Mouse (Mus musculus) liver, embryonic 11.5 days (tissue): ENCODE measurements around the gene Eng. TPM values are rescaled to one million over a fixed set of nuclear protein-coding genes. Genes with fewer than 3 reads are reported as not detected.
A peak's percentile ranks its signal among the peaks of the same experiment; 100 is the strongest.

Experiments used
- ATAC-seq: fragments of 200-750 bp; cut with Nextera tagmentation; replicated peaks from 2 replicates; pipeline ENCODE4 v1.8.0; 2017; ENCODE audit warnings: moderate number of reproducible peaks, mild to moderate bottlenecking, moderate TSS enrichment, moderate library complexity; ENCODE audit not compliant: low FRiP score
- DNase-seq: peaks from one replicate; pipeline ENCODE4 v3.0.0-alpha.2; 2017; ENCODE audit warnings: low spot score
- H3K27ac ChIP-seq: fragments of 300-500 bp; sonication (generic); 2 replicates; pipeline ENCODE4 v1.5.1; 2014; ENCODE audit warnings: mild to moderate bottlenecking, low read depth, low read length, control low read depth
- H3K27me3 ChIP-seq: fragments of 300-500 bp; sonication (generic); replicated peaks from 2 replicates; pipeline ENCODE4 v1.6.1; 2014; ENCODE audit warnings: low read length, mixed read lengths; ENCODE audit not compliant: control insufficient read depth, insufficient read depth
- H3K36me3 ChIP-seq: fragments of 300-500 bp; sonication (generic); 2 replicates; pipeline ENCODE4 v1.6.1; 2014; ENCODE audit warnings: mild to moderate bottlenecking, low read length, moderate library complexity, mixed read lengths; ENCODE audit not compliant: control insufficient read depth, insufficient read depth
- H3K4me1 ChIP-seq: fragments of 300-500 bp; sonication (generic); replicated peaks from 2 replicates; pipeline ENCODE4 v1.6.1; 2014; ENCODE audit warnings: low read length, mixed read lengths; ENCODE audit not compliant: control insufficient read depth, insufficient read depth
- H3K4me2 ChIP-seq: fragments of 300-500 bp; sonication (generic); 2 replicates; pipeline ENCODE4 v1.6.1; 2014; ENCODE audit warnings: mild to moderate bottlenecking, control low read depth, moderate library complexity
- H3K4me3 ChIP-seq: fragments of 300-500 bp; sonication (generic); 2 replicates; pipeline ENCODE4 v1.5.1; 2014; ENCODE audit warnings: low read depth, low read length, control low read depth
- H3K9ac ChIP-seq: fragments of 300-500 bp; sonication (generic); 2 replicates; pipeline ENCODE4 v1.6.1; 2014; ENCODE audit warnings: low read depth, low read length, control low read depth
- H3K9me3 ChIP-seq: fragments of 300-500 bp; sonication (generic); 2 replicates; pipeline ENCODE4 v1.6.1; 2016; ENCODE audit warnings: low read length, inconsistent platforms, mixed read lengths; ENCODE audit not compliant: control insufficient read depth
- WGBS: fragments of 180-500 bp; shearing (Covaris S2); extraction: QIAGEN DNeasy Blood & Tissue Kit; methylation state at CpG from one replicate; pipeline ENCODE4 v1.1.7; 2014; 5-methylcytosine and 5-hydroxymethylcytosine counted together
- polyA plus RNA-seq: library from polyadenylated mRNA; unstranded; fragments of >200 nt; fragmentation: Nextera tagmentation; extraction: Ambion mirVana; gene quantifications from 2 replicates; pipeline ENCODE4 v1.2.1, GENCODE M21; 2014

Gene Eng
- polyA plus RNA-seq, 1 experiment from 2014 or later = 39.2 TPM

DNA sequence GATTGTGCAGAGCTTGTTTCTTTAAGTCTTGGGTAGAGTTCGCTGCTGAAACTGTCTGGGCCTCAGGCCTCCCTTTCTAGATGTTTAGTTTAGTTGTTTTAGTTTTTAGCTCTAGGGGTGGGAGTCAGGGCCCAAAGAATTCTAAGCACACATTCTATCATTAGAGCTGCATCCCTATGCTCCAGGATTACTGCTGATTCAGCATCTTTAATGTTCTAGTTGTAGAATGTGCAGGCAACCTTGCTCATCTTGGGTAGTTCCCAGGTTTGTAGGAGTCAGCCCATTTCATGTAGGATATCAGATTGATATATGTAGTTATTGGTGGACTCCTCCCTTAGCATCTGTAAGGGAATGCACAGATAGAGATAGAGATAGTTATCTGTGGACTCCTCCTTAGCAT lies 29.3 kb upstream of the Eng start:
- peaks cover 41% of the 10 kb centered on the region for H3K36me3 ChIP-seq
- no peak overlapping the region for H3K4me3 ChIP-seq
- DNase-seq (no peak), ATAC-seq (no peak)
- 90% methylated on average over 1 of the region's 1 CpGs for WGBS
- H3K4me1 ChIP-seq = peaks cover 29% of the 10 kb centered on the region
- no peak overlapping the region for H3K9ac ChIP-seq
- no peaks in the 10 kb centered on the region for H3K9me3 ChIP-seq
- H3K4me2 ChIP-seq = no peak overlapping the region; the same call in 1 of the 2 replicates
- H3K27ac ChIP-seq = no peak overlapping the region
- no peaks in the 10 kb centered on the region for H3K27me3 ChIP-seq

DNA sequence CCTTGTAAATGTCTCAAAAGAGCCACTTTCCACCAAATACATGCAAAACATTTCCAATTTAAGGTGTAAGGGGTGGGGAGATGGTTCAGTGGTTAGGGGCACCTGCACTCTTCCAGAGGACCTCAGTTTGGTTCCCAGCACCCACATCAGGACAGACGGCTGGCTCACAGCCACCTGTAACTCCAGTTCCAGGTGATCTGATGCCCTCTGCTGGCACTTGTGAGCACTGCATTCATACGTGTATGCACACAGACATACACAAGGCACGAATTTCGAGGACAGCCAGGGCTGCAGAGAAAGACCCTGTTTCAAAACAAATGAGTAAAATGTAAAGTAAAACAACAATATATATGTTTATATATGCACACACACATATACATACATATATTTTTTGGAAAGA lies 28.8 kb upstream of the Eng start:
- ATAC-seq (no peak), DNase-seq (no peak)
- H3K4me1 ChIP-seq = peaks cover 29% of the 10 kb centered on the region
- 95% methylated on average over 4 of the region's 4 CpGs for WGBS
- H3K4me2 ChIP-seq = no peak overlapping the region
- no peaks in the 10 kb centered on the region for H3K9me3 ChIP-seq
- H3K27ac ChIP-seq = no peak overlapping the region
- H3K36me3 ChIP-seq = peaks cover 41% of the 10 kb centered on the region
- H3K27me3 ChIP-seq = no peaks in the 10 kb centered on the region
- H3K9ac ChIP-seq = no peak overlapping the region
- H3K4me3 ChIP-seq = no peak overlapping the region

DNA sequence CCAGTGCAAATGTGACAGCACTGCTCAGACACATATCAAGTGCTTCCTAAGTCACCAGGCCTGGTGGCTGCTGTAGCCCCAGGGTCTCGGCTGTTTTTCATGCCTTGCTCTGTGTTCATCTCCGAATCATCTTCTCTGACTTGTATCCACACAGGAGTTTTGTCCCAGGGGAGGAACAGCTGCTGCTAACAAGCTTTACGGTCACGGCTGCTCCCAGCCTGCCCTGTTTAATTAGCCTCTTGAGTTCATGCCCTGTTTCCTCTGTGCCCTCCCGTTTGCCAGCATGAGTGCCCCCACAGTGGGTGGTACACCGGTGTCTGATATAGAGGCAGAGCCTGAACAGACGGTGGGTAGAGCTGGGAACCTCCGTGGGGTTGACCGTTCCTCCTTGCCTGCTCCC lies 28.3 kb upstream of the Eng start:
- Histone ChIP-seq H3K4me2 (no peak overlapping the region), H3K9me3 (no peaks in the 10 kb centered on the region), H3K36me3 (peaks cover 39% of the 10 kb centered on the region), H3K4me3 (no peak overlapping the region), H3K9ac (no peak overlapping the region), H3K27me3 (no peaks in the 10 kb centered on the region), H3K27ac (no peak overlapping the region), H3K4me1 (peaks cover 29% of the 10 kb centered on the region)
- 89% methylated on average over 9 of the region's 9 CpGs for WGBS
- DNase-seq (no peak), ATAC-seq (no peak)

DNA sequence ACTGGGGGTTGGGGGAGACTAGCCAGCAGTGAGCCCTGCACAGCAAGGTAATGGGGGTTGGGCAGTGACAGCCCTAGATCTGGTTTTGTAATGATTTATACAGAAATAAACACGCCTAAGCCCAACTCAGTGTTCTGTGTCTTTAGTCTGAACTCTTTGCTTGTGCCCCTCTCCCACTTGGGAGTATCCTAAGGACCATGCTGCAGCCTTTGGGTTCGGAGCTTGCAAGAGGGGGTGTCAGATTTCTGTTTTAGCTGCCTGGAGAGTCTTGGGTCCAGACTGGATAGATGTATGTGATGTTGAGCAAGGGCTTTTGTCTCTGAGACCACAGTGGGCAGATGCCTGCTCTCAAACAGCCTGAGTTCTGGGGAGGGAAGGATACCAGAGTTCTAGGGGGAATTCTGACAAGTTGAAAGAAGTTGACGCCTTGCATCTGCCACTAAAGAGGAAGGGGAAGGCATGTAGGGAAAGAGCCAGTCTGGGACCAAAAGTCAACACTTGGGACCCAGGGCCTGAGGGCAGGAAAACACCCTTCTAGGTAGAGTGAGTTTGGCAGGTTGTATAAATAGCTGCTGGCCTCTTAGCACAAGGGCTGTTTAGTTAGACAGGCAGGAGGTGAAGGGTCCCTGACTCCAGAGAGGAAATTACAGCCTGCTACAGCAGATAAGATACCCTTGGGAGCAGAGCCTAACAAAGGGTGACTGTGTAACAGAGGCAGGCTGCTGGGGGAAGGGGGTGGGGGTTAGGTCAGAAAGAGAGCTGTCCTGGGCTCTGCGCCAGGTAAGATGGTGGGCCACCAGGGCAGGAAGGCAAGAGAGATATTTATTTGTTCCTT lies 25.5 kb upstream of the Eng start:
- DNase-seq = no peak
- 0 out of 2 replicates have a peak overlapping the region, but pooled peaks have one; percentile 5 for H3K9ac ChIP-seq
- peak; percentile 65; the same call in 1 of the 2 replicates for ATAC-seq
- 34% methylated on average over 4 of the region's 4 CpGs for WGBS
- 0 out of 2 replicates have a peak overlapping the region, but pooled peaks have one; percentile 13 for H3K4me2 ChIP-seq
- peaks cover 45% of the 10 kb centered on the region for H3K4me1 ChIP-seq
- H3K4me3 ChIP-seq = no peak overlapping the region
- H3K9me3 ChIP-seq = no peaks in the 10 kb centered on the region
- H3K27ac ChIP-seq = peak overlapping the region; percentile 64
- H3K27me3 ChIP-seq = no peaks in the 10 kb centered on the region
- peaks cover 26% of the 10 kb centered on the region for H3K36me3 ChIP-seq

DNA sequence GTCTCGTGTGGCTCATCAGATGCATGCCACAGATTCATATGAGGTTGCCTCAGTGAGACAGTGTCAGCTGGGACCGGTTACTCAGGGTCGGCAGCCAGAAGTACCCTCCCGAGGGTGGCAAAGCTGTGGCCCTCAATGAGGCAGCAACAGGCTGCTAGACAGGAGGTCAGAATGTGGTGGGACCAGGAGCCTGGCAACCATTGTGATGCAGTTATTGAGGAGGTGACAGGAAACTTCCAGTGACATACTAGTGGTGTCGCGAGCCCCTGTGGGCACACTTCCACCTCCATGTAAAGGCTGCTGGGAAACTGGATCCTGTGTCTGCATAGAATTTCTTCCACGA lies 24.9 kb upstream of the Eng start, which contains the start of gene Ak1:
Gene Ak1, plus strand, starts transcription at position 242 of the 343 bp plus-strand sequence.
- Histone ChIP-seq H3K4me3 (no peak within 1 kb of the TSS), H3K27ac (peak within 1 kb of the TSS; percentile 64), H3K9me3 (no peaks in the 10 kb centered on the region), H3K36me3 (peaks cover 23% of the 10 kb centered on the region), H3K4me1 (peaks cover 46% of the 10 kb centered on the region), H3K27me3 (no peaks in the 10 kb centered on the region), H3K4me2 (0 out of 2 replicates have a peak within 1 kb of the TSS, but pooled peaks have one; percentile 23), H3K9ac (0 out of 2 replicates have a peak within 1 kb of the TSS, but pooled peaks have one; percentile 5)
- DNase-seq (no peak), ATAC-seq (no peak)
- 47% methylated on average over 7 of the region's 7 CpGs for WGBS

DNA sequence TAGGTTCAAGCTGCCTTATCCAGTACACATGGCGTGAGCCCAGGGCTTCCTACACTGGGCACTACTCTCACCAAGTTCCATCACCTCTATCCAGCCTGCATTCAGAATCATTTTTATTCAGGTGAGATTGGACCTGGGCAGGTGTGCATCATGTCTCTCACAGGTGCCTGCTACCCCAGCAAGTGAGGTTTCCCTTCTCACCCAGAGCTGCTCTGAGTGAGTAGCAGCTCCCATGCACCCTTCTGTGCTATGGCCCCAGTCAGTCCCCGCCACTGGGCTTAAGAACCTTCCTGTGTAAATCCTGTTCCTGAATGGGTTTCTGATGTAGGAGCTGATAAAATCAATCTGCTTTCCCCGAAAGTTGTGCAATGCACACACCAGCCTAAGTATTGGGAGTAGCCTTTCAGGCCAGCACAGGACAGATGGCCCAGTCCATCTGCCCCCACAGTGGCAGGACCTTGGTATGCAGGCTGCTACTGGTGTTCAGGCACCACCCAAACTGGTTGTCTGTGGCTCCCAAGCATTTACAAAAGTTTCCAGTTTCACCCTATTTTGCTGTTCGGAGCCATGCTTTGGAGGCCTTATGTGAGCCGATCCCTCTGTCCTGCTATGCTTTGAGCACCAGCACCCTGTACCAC lies 22.2 kb upstream of the Eng start:
- H3K4me1 ChIP-seq = peaks cover 50% of the 10 kb centered on the region
- H3K9ac ChIP-seq = no peak overlapping the region
- no peaks in the 10 kb centered on the region for H3K27me3 ChIP-seq
- DNase-seq (no peak), ATAC-seq (no peak)
- H3K36me3 ChIP-seq = peaks cover 2% of the 10 kb centered on the region; the same call in 1 of the 2 replicates
- 69% methylated on average over 5 of the region's 5 CpGs for WGBS
- H3K27ac ChIP-seq = no peak overlapping the region
- H3K9me3 ChIP-seq = no peaks in the 10 kb centered on the region
- H3K4me2 ChIP-seq = no peak overlapping the region
- H3K4me3 ChIP-seq = no peak overlapping the region

DNA sequence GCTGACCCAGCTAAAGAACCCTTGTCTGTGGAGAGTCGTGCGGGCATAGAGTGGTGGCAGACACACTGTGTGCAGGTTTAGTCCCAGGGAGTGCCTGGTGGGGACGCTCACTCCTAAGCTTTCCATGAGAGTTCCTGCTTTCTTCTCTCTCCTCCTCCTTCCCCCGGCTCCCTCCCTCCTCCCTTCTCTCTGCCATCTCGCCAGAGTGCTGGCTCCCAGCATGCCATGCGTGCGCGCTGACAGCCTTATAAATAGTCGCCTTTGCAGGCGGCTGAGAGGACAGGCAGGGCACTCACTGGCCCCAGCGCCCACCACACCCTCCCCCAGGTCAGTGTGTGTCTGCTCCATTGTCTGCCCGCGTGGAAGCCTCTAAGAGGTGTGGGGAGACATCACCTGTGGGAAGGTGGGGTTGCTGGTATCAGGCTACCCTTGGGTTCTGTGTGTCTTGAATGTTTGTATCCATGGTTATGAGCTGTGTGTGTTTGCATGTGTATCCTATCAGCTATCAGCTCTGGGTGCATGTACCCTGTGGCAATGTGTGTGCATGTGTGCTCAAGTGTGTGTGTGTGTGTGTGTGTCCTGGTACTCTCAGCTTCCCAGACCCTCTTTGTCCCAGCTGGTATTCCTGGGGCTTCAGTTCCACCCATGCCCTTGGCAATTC lies 21.1 kb upstream of the Eng start:
- peak; percentile 30; the same call in 1 of the 2 replicates for ATAC-seq
- peak overlapping the region; percentile 43; the same call in 1 of the 2 replicates for H3K27ac ChIP-seq
- peak overlapping the region; percentile 26 for H3K4me3 ChIP-seq
- peaks cover 41% of the 10 kb centered on the region for H3K4me1 ChIP-seq
- DNase-seq = peak; percentile 65
- no peaks in the 10 kb centered on the region for H3K36me3 ChIP-seq
- H3K27me3 ChIP-seq = no peaks in the 10 kb centered on the region
- no peaks in the 10 kb centered on the region for H3K9me3 ChIP-seq
- H3K4me2 ChIP-seq = peak overlapping the region; percentile 55
- peak overlapping the region; percentile 53 for H3K9ac ChIP-seq
- 6% methylated on average over 13 of the region's 13 CpGs for WGBS

DNA sequence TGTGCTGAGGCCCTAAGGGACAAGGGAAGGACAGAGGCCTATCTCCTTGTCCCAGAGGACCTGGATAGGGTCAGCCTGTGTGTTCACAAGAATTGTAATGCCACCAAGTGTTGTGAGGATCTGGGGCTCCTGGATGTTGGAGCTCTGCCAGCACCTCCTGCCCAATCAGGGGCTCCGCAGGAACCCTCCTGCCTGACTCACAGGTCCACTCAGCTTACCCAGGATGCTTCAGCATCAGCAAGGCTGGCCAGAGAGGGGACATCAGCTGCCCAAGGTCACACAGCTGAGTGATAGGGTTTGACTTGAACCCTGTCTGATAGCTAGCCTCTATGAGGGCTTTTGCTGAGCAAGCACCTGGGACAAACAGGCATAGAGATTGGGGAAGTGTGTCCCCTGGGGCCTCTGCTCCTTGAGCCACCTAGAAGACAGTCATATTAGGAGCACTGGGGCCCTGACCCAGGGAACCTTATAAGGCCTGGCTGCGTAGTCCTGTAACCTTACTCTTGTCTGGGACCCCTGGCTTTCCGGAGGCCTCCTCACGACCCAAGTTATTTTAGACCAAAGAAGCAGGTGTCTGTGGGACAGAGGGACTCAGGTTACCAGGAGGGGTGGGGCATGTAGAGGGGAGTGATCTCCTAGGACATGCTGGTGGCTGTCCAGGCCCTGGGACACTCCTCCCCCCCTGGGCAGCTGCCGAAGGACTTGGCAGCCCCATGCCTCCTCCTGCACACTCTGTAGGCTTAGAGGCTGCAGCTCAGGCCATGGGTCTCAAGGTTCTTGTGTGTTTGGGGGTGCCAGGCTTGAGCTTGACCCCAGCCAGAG lies 20.3 kb upstream of the Eng start:
- no peaks in the 10 kb centered on the region for H3K36me3 ChIP-seq
- ATAC-seq = no peak
- no peak for DNase-seq
- no peaks in the 10 kb centered on the region for H3K27me3 ChIP-seq
- H3K27ac ChIP-seq = peak overlapping the region; percentile 43; the same call in 1 of the 2 replicates
- peak overlapping the region; percentile 55 for H3K4me2 ChIP-seq
- H3K4me1 ChIP-seq = peaks cover 34% of the 10 kb centered on the region
- H3K9me3 ChIP-seq = no peaks in the 10 kb centered on the region
- 57% methylated on average over 5 of the region's 5 CpGs for WGBS
- H3K9ac ChIP-seq = peak overlapping the region; percentile 53
- H3K4me3 ChIP-seq = no peak overlapping the region
